Mouse (Mus musculus): Measurements from ENCODE around the gene Cacna1d.

Cacna1d gene

DNA sequence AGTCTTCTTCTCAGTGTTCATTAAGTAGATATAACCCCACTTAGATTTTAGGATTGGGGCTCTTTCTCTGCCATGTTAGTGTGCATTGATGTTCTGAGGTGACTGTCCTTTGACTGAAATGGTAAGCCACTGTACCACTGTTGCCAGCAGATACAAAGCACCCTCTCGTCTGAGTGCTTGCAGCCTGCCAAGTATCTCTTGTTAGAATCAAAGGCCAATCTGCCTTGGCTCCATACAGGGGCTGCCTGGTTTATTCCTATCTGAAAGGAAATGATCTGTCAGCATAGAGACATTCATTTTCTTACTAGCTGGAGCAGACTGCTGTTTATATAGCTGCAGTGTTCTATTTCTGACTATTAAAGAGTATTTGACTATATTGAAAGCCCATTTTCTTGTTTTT lies 2.0 kb upstream of the Cacna1d start:
- no peak for TF ChIP-seq GATA4 (IDR thresholded peaks at IDR 0.05; ENCODE audit: insufficient replicate concordance, low read length)

DNA sequence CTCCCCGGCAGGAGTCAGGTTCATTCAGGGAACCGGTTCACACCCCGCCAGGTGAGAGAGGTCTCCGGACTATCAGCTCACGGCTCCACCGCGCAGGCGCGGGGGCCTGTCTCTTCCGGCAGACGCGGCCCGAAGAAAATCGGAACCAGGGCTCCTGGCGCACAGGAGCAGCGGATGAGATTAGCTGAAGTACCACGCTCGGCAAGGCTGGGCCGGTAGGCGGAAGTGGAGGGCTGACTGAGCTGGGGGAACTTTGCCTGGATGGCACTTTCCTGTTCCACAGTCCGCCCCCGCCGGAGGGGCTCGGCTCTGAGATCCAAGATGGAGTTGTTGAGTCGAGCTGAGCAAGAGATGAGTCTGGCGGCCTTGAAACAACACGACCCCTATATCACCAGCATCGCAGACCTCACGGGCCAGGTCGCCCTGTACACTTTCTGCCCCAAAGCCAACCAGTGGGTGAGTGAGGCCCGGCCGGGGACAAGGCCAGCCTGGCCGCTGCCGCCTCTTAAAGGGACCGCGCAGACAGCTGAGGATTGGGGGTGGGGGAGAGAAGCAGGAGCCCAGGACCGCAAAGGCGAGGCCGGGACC lies 11.8 kb downstream of the Cacna1d start, which contains the start of gene Dcp1a:
TSS of gene Dcp1a (plus strand) at position 175 of the 588 bp plus-strand sequence.
- TF ChIP-seq GATA4 (IDR thresholded peaks at IDR 0.05; ENCODE audit: insufficient replicate concordance, low read length): peak; percentile 91; the same call in 1 of the 2 replicates

DNA sequence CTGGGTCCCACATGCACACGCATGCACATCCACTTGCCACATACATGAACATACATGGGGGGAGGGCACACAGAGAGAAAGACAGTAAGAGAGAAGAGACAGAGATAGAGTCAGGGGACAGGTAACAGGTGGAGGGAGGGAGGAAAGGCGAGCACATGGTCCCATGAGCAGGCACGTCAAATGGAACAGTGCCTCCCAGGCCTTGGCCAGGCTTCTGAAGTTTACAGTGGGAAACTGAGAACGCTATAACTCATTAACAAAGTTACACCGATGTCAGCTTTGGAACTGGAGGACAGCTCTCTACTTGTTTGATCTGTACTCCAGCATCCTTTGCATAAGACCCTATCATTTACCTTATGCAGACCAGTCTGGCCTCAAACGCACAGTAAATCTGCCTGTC lies 16.8 kb downstream of the Cacna1d start:
- TF ChIP-seq GATA4 (IDR thresholded peaks at IDR 0.05; ENCODE audit: insufficient replicate concordance, low read length): no peak

DNA sequence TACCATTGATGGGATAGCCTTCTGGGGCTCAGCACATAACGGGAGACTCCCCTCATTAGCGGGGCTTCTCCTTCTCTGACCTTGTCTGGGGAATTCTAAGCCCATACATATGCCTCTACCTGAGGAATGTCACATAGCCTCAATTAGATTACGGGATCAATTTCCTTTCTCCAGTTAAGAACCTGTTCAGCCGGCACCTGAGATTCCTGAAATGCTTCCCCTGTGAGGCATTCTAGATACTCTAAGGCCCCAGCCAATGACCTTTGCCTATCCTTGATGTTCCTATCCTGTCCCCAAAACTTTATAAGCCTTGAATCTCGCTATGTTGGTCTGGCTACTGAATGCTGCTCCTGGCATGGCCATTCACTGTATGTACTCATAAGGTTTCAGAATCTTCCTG lies 17.6 kb downstream of the Cacna1d start:
- no peak for TF ChIP-seq GATA4 (IDR thresholded peaks at IDR 0.05; ENCODE audit: insufficient replicate concordance, low read length)

DNA sequence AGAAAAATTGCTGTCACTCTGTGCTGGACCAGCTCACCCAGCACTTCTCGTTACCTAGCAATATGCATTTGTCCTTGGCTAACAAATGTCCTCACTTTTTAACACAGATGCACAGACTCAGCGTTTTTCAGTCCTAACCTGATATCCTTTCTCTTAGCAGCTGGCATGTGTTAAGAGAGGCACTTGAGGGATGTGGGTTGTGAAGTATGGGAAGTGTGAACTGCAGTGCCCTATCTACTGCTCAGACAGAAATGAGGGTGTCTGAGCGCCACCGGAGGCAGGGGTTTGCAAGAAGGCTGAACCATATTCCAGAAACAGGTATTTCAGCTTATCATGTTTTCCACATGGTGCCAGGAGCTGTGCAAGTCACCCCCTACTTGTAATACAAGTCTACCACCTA lies 27.9 kb downstream of the Cacna1d start:
- TF ChIP-seq GATA4 (IDR thresholded peaks at IDR 0.05; ENCODE audit: insufficient replicate concordance, low read length): no peak

DNA sequence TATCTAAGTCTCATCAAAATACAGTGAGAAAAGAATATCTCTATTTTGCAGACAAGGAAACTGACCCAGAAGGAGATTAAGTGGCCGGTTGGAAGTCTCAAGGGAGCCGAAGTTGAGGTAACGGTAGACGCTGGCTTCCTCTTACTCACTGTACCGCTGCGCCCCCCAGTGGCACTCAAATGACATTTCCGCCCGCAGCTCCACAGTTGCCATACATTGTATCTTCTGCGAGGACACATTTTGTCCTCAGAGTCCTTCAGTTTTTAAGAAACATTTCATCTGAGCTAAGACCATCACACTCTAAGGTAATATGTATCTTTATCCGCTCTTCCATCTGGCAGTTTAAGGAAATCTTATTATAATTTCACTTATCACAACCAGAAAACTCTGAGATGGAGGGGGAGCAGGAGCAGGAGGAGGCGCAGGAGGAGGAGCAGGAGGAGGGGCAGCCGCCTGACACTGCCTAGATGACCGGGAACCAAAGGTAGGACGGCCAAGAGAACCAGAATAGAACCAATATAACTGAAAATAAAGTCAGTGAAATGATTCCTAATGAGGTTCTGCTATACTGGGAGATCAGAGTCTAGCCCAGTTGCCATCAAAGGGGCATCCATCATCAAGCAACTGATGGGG lies 31.2 kb downstream of the Cacna1d start:
- no peak for TF ChIP-seq GATA4 (IDR thresholded peaks at IDR 0.05; ENCODE audit: insufficient replicate concordance, low read length)

DNA sequence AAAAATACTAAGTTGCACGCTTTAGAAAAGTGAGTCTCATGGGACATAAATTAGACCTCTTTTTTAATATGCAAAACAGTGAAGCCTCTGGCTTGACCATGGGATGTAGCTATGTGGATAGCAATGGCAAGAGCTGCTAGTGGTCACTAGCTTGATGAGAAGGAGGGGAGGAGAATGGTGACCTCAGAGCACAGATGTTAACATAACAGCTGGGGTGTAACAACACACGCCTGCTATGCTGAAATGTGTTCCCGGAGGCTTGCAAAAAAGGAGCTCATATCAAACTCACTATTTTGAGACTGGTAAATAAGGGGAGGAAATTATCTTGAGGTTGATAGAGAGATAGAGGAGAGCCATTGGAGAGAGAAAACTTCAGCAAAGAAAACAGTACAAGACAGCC lies 32.4 kb downstream of the Cacna1d start:
- TF ChIP-seq GATA4 (IDR thresholded peaks at IDR 0.05; ENCODE audit: insufficient replicate concordance, low read length): no peak

DNA sequence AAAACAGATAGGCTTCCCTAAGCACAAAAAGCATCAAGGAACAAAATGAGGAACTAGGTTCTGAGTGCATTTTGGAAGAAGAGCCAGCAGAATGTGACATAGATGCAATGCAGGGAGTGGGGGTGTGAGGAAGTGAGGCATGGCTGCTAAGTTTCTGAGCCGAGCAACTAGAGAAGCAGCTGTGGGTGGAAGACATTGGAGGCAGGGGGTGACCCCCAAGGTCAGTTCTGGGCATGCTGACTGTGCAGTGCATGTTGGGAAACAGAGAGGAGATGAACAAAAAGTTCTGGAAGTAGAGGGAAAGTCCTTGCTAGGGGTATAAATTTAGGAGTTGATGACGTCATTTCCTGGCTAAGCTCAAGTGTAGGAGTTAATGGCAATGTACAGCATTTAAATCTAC lies 33.4 kb downstream of the Cacna1d start:
- TF ChIP-seq GATA4 (IDR thresholded peaks at IDR 0.05; ENCODE audit: insufficient replicate concordance, low read length): no peak

DNA sequence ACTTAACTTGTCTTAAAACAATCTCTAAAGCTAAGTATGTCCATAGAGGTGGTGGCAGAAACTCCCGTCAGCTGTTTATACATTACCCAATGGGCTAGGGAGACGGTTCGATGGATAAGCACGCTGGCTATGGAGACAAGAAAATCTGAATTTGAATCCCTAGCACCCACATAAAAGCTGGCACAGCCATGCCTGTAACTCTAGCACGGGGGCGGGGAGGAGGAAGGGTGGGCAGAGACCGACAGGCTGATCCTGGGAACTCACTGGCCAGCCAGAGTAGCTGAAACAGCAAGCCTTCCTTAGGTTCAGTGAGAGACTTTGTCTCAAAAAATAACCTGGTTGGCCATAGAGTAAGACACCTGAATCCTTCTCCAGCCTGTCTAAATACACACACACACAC lies 33.8 kb downstream of the Cacna1d start:
- TF ChIP-seq GATA4 (IDR thresholded peaks at IDR 0.05; ENCODE audit: insufficient replicate concordance, low read length): no peak

DNA sequence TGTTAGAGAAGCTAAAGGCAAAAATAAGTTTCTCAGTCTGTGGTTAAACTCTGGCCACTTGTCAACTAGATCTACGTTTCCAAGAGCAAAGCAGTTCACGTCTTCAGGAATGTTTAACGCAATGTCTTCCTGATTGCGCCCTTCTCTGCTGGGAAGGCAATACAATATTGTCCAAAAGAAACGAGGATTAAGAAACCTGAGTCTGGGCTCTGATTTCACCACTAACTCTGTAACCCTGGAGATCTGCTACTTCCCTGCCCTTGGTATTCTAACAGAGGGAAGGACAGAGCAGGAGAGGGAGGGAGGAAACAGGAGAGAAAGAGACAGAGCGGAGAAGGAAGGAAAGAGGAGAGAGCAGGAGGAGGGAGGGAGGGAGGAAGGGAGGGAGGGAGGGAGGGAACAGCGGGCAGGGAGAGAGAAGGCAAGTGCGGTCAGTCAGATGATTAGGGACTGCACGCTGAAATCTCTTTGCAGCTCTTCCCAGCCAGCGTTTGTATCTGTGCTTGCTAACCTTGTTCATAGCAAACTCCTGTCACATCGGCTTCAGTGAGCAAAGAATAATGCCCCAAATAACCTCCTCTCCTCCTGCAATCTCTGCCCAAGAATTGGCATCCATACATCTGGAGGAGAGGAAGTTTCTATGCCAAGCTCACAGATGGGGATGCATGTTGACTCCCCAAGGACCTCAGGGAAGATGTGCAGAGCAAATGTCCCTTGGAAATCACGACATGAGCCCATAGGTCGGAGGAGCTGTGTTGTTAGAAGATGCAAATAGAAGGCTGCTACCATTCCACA lies 35.3 kb downstream of the Cacna1d start:
- no peak for TF ChIP-seq GATA4 (IDR thresholded peaks at IDR 0.05; ENCODE audit: insufficient replicate concordance, low read length)

DNA sequence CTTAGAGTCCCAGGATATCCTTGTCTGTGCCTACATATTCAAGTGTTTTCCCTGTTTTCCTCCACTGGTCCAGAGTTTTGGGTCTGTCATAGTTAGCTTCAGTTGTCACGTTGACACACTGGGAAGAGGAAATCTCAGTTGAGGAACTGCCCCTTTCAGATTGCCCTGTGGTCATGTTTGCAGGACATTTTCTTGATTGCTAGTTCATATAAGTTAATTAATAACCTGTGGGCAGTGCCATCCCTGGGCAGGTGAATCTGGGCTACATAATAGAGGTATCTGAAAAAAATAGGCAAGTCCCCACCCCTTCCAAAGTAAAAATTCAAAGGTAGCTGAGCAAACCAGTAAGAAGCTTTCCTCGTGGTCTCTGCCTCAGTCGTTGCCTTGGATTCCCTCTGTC lies 51.3 kb downstream of the Cacna1d start:
- TF ChIP-seq GATA4 (IDR thresholded peaks at IDR 0.05; ENCODE audit: insufficient replicate concordance, low read length): no peak

DNA sequence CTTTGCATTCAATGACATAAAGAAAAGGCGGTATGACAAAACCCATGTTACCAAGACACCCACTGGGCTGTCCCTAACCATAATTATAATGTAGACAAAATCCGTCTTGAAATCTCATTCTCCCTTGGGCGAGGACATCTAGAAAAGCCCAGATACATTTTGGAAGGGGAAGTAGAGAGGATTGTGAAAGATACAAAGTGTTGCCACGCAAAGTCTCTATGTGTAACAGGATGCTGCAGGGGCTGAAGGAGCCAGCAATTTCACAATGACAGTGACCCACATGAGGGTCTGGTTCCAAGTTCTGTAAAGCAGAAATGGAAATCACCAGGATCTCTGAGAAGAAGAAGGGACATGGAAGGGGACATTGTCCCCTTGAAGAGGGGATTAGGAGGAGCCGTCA lies 55.9 kb downstream of the Cacna1d start:
- no peak for TF ChIP-seq GATA4 (IDR thresholded peaks at IDR 0.05; ENCODE audit: insufficient replicate concordance, low read length)

DNA sequence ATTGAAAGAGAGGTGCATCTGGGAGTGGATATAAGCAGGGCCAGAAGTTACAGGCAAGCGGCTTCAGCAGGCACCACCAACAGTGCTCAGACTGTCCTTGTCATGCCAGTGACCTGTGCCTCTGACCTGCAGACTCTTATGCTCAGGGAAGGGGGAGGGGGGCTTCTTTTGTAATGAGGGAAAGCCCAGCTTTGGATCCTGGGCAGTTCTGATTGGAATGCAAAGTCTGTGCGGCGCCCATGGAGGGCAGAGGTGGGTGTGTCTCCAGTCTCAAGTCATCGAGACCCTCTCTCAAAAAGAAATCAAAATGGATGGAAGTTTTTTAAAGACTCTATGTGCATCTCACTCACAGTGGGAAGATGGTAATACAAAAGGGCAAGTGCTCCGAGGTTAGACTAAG lies 60.8 kb downstream of the Cacna1d start:
- no peak for TF ChIP-seq GATA4 (IDR thresholded peaks at IDR 0.05; ENCODE audit: insufficient replicate concordance, low read length)

DNA sequence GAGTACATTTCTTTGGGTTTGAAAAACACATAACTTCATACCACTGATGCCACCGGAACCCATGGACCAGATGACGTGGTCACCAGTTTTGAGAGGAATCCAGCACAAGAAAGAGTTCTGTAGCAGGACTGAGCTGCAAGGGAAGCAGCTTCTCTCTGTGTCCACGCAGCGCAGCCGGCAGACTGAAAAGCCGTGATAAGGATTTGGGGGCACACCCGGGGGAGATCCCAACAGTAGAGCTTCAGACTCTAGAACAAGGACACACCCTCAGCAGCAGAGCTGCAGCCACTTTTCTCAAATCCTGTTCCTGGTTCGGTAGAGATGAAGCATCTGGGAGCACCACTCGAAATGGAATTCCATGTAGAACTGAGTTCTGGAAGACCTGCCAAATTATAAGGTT lies 61.2 kb downstream of the Cacna1d start:
- TF ChIP-seq GATA4 (IDR thresholded peaks at IDR 0.05; ENCODE audit: insufficient replicate concordance, low read length): no peak

DNA sequence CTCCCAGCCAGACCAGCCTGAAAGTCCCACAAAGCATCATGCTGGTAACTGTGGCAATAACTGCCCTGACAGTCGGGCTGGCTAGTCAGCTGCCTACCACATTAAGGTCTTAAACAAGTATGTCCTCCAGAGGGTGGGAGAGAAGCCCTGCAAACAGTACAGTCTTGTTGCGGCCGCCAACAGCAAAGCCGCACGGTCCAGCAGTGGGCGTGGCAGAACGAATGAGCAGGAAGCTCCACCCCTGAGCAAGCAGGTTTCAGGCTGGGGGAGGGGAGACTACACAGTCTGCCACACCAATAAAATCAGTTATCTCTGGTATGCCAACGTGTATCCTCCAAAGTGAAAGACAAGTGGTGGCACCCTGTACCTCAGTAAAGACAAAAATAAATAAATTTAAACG lies 61.6 kb downstream of the Cacna1d start:
- no peak for TF ChIP-seq GATA4 (IDR thresholded peaks at IDR 0.05; ENCODE audit: insufficient replicate concordance, low read length)

DNA sequence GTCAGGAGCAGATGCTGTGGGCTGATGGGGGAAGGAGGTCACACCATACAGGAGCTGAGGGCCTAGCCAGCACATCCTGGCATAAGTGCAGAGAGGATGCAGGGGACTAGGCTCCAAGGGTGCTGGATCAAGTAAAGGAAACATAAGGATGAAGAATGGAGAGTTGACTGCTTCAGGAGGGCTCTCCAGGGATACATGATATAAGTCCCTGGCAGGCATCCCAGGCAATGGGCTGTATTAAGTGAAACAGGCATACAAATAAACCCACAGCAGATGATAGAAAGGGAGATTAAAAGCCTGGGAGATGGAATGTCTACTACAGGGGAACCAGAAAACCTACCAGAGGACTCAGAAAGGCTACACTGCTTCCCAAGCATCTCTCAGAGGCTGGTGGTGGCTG lies 62.5 kb downstream of the Cacna1d start:
- TF ChIP-seq GATA4 (IDR thresholded peaks at IDR 0.05; ENCODE audit: insufficient replicate concordance, low read length): no peak
